Mouse (Mus musculus) MEL (cell line): ENCODE results near the gene Fkbp8. TPM values are rescaled to one million over a fixed set of nuclear protein-coding genes. Genes with fewer than 3 reads are reported as not detected.

Experiments used
- DNase-seq: peaks from one replicate; pipeline ENCODE4 v3.0.0; 2011; ENCODE audit warnings: low read depth, low spot score
- H3K27ac ChIP-seq: 2 replicates; pipeline ENCODE4 v1.5.1; 2012; ENCODE audit warnings: low read depth, mild to moderate bottlenecking, control low read depth, low read length, moderate library complexity; ENCODE audit not compliant: control insufficient read depth
- H3K27me3 ChIP-seq, 2 experiments: fragments of 150-350 bp in 1 of 2; sonication (generic) in 1 of 2; 2 replicates each; pipeline ENCODE4 v1.6.1; 2012; ENCODE audit warnings: low read length in 2 of 2, mild to moderate bottlenecking in 2 of 2, improper control_type of control experiment in 1 of 2, moderate library complexity in 1 of 2; ENCODE audit not compliant: insufficient read depth in 2 of 2, control insufficient read depth in 1 of 2
- H3K36me3 ChIP-seq, 2 experiments: 2 replicates each; pipeline ENCODE4 v1.6.1; 2012 to 2014; ENCODE audit warnings: low read length in 2 of 2, improper control_type of control experiment in 1 of 2, inconsistent platforms in 1 of 2, mild to moderate bottlenecking in 1 of 2; ENCODE audit not compliant: insufficient read depth in 2 of 2, control insufficient read depth in 1 of 2
- H3K4me1 ChIP-seq, 2 experiments: fragments of 150-350 bp in 1 of 2; sonication (generic) in 1 of 2; 2 replicates each; pipeline ENCODE4 v1.6.1; 2012; ENCODE audit warnings: low read length in 2 of 2, improper control_type of control experiment in 1 of 2, mild to moderate bottlenecking in 1 of 2; ENCODE audit not compliant: insufficient read depth in 2 of 2, control insufficient read depth in 1 of 2
- H3K4me3 ChIP-seq, 2 experiments: fragments of 150-350 bp in 1 of 2; sonication (generic) in 1 of 2; 2 replicates each; pipeline ENCODE4 v1.5.1; 2012; ENCODE audit warnings: low read depth in 2 of 2, low read length in 2 of 2, mild to moderate bottlenecking in 2 of 2, moderate library complexity in 2 of 2, control low read depth in 1 of 2, improper control_type of control experiment in 1 of 2; ENCODE audit not compliant: control insufficient read depth in 1 of 2, insufficient read depth in 1 of 2
- H3K79me2 ChIP-seq: 2 replicates; pipeline ENCODE4 v1.6.1; 2012; ENCODE audit warnings: mild to moderate bottlenecking, low read length, moderate library complexity; ENCODE audit not compliant: control insufficient read depth, poor library complexity, insufficient read depth
- H3K9ac ChIP-seq: 2 replicates; pipeline ENCODE4 v1.6.1; 2012; ENCODE audit warnings: low read depth, mild to moderate bottlenecking, control low read depth, low read length, moderate library complexity; ENCODE audit not compliant: control insufficient read depth, poor library complexity, severe bottlenecking
- H3K9me3 ChIP-seq: fragments of 150-350 bp; sonication (generic); replicated peaks from 2 replicates; pipeline ENCODE4 v1.6.1; 2012; ENCODE audit warnings: mild to moderate bottlenecking, low read length, improper control_type of control experiment, moderate library complexity; ENCODE audit not compliant: insufficient read depth
- BHLHE40 ChIP-seq: IDR thresholded peaks from 2 replicates; pipeline ENCODE4 v1.6.1; 2012; ENCODE audit warnings: low read depth, mild to moderate bottlenecking, inconsistent platforms, low read length, improper control_type of control experiment, borderline replicate concordance
- CHD1 ChIP-seq: IDR thresholded peaks from 2 replicates; pipeline ENCODE4 v1.6.1; 2012; ENCODE audit warnings: low read depth, mild to moderate bottlenecking, inconsistent platforms, low read length, improper control_type of control experiment
- CHD2 ChIP-seq: IDR thresholded peaks from 2 replicates; pipeline ENCODE4 v1.6.1; 2011; ENCODE audit warnings: low read length, improper control_type of control experiment
- CTCF ChIP-seq, 3 experiments: IDR thresholded peaks in 2 of 3; conservative IDR thresholded peaks in 1 of 3; 2 replicates each; pipeline ENCODE4 v1.5.1; 2011 to 2012; ENCODE audit warnings: low read length in 3 of 3, low read depth in 2 of 3, mild to moderate bottlenecking in 2 of 3, improper control_type of control experiment in 1 of 3, inconsistent platforms in 1 of 3, mixed read lengths in 1 of 3, moderate library complexity in 1 of 3; ENCODE audit not compliant: control insufficient read depth in 1 of 3, insufficient read depth in 1 of 3, poor library complexity in 1 of 3, severe bottlenecking in 1 of 3
- E2F4 ChIP-seq: IDR thresholded peaks from 2 replicates; pipeline ENCODE4 v1.6.1; 2011; ENCODE audit warnings: low read depth, low read length, improper control_type of control experiment, borderline replicate concordance
- ELF1 ChIP-seq: IDR thresholded peaks from 2 replicates; pipeline ENCODE4 v1.6.1; 2014; ENCODE audit warnings: low read depth, mild to moderate bottlenecking, inconsistent platforms, low read length, improper control_type of control experiment, moderate library complexity
- EP300 ChIP-seq, 2 experiments: IDR thresholded peaks; 2 replicates each; pipeline ENCODE4 v1.6.1; 2011; ENCODE audit warnings: improper control_type of control experiment in 2 of 2, low read length in 2 of 2, low read depth in 1 of 2, mild to moderate bottlenecking in 1 of 2
- ETS1 ChIP-seq: IDR thresholded peaks from 2 replicates; pipeline ENCODE4 v1.6.1; 2012; ENCODE audit warnings: low read depth, mild to moderate bottlenecking, inconsistent platforms, low read length, improper control_type of control experiment, moderate library complexity
- GABPA ChIP-seq: IDR thresholded peaks from 2 replicates; pipeline ENCODE4 v1.6.1; 2012; ENCODE audit warnings: low read depth, mild to moderate bottlenecking, inconsistent platforms, low read length, improper control_type of control experiment, moderate library complexity
- GATA1 ChIP-seq: IDR thresholded peaks from 2 replicates; pipeline ENCODE4 v1.6.1; 2011; ENCODE audit warnings: low read depth, low read length, improper control_type of control experiment
- HCFC1 ChIP-seq: IDR thresholded peaks from 2 replicates; pipeline ENCODE4 v1.6.1; 2012; ENCODE audit warnings: low read depth, mild to moderate bottlenecking, inconsistent platforms, low read length, improper control_type of control experiment, moderate library complexity
- JUND ChIP-seq: IDR thresholded peaks from 2 replicates; pipeline ENCODE4 v1.6.1; 2011; ENCODE audit warnings: low read depth, mild to moderate bottlenecking, improper control_type of control experiment, low read length
- KAT2A ChIP-seq: conservative IDR thresholded peaks from 2 replicates; pipeline ENCODE4 v1.6.1; 2012; ENCODE audit warnings: low read depth, low read length, improper control_type of control experiment, inconsistent platforms
- MAFK ChIP-seq: IDR thresholded peaks from 2 replicates; pipeline ENCODE4 v1.6.1; 2011; ENCODE audit warnings: low read depth, mild to moderate bottlenecking, low read length, improper control_type of control experiment, borderline replicate concordance
- MAZ ChIP-seq: IDR thresholded peaks from 2 replicates; pipeline ENCODE4 v1.6.1; 2012; ENCODE audit warnings: low read depth, mild to moderate bottlenecking, inconsistent platforms, low read length, improper control_type of control experiment
- MEF2A ChIP-seq: IDR thresholded peaks from 2 replicates; pipeline ENCODE4 v1.6.1; 2014; ENCODE audit warnings: low read depth, mild to moderate bottlenecking, inconsistent platforms, low read length, improper control_type of control experiment; ENCODE audit not compliant: poor library complexity, insufficient replicate concordance, severe bottlenecking; ENCODE audit errors: extremely low read depth
- MXI1 ChIP-seq: IDR thresholded peaks from 2 replicates; pipeline ENCODE4 v1.6.1; 2011; ENCODE audit warnings: mild to moderate bottlenecking, low read depth, low read length, improper control_type of control experiment
- MYB ChIP-seq: IDR thresholded peaks from 2 replicates; pipeline ENCODE4 v1.6.1; 2011; ENCODE audit warnings: mild to moderate bottlenecking, low read depth, low read length, improper control_type of control experiment
- MYC ChIP-seq: IDR thresholded peaks from 2 replicates; pipeline ENCODE4 v1.6.1; 2011; ENCODE audit warnings: low read depth, mild to moderate bottlenecking, low read length, improper control_type of control experiment, moderate library complexity
- NELFE ChIP-seq: IDR thresholded peaks from 2 replicates; pipeline ENCODE4 v1.6.1; 2011; ENCODE audit warnings: low read depth, low read length, improper control_type of control experiment
- POLR2A ChIP-seq, 2 experiments: IDR thresholded peaks; 2 replicates each; pipeline ENCODE4 v1.6.1; 2011 to 2012; ENCODE audit warnings: low read length in 2 of 2, mild to moderate bottlenecking in 2 of 2, control low read depth in 1 of 2, improper control_type of control experiment in 1 of 2, low read depth in 1 of 2, moderate library complexity in 1 of 2; ENCODE audit not compliant: control insufficient read depth in 1 of 2, insufficient read depth in 1 of 2, poor library complexity in 1 of 2
- POLR2AphosphoS2 ChIP-seq: IDR thresholded peaks from 2 replicates; pipeline ENCODE4 v1.6.1; 2011; ENCODE audit warnings: low read length, improper control_type of control experiment
- POLR2AphosphoS5 ChIP-seq: IDR thresholded peaks from 2 replicates; pipeline ENCODE4 v1.6.1; 2012; ENCODE audit warnings: low read depth, borderline replicate concordance, mild to moderate bottlenecking, inconsistent platforms, low read length, moderate library complexity, mixed read lengths
- RAD21 ChIP-seq: IDR thresholded peaks from 2 replicates; pipeline ENCODE4 v1.6.1; 2011; ENCODE audit warnings: mild to moderate bottlenecking, low read depth, low read length, improper control_type of control experiment
- RCOR1 ChIP-seq: IDR thresholded peaks from 2 replicates; pipeline ENCODE4 v1.6.1; 2012; ENCODE audit warnings: low read depth, mild to moderate bottlenecking, inconsistent platforms, low read length, improper control_type of control experiment
- SIN3A ChIP-seq: IDR thresholded peaks from 2 replicates; pipeline ENCODE4 v1.6.1; 2012; ENCODE audit warnings: low read length, improper control_type of control experiment, inconsistent platforms
- SMC3 ChIP-seq: IDR thresholded peaks from 2 replicates; pipeline ENCODE4 v1.6.1; 2011; ENCODE audit warnings: low read depth, low read length, improper control_type of control experiment
- TAL1 ChIP-seq: IDR thresholded peaks from 2 replicates; pipeline ENCODE4 v1.6.1; 2012; ENCODE audit warnings: mild to moderate bottlenecking, inconsistent platforms, low read length, moderate library complexity, mixed read lengths
- TBP ChIP-seq: IDR thresholded peaks from 2 replicates; pipeline ENCODE4 v1.8.0; 2011; ENCODE audit warnings: low read depth, low read length, improper control_type of control experiment
- TCF12 ChIP-seq: IDR thresholded peaks from 2 replicates; pipeline ENCODE4 v1.6.1; 2014; ENCODE audit warnings: low read depth, mild to moderate bottlenecking, inconsistent platforms, low read length, improper control_type of control experiment, moderate library complexity
- UBTF ChIP-seq: IDR thresholded peaks from 2 replicates; pipeline ENCODE4 v1.6.1; 2012; ENCODE audit warnings: low read depth, mild to moderate bottlenecking, inconsistent platforms, low read length, improper control_type of control experiment, moderate library complexity, borderline replicate concordance; ENCODE audit not compliant: insufficient read depth
- USF2 ChIP-seq, 2 experiments: IDR thresholded peaks; 2 replicates each; pipeline ENCODE4 v1.6.1; 2011 to 2012; ENCODE audit warnings: improper control_type of control experiment in 2 of 2, low read length in 2 of 2, borderline replicate concordance in 1 of 2, inconsistent platforms in 1 of 2, low read depth in 1 of 2, mild to moderate bottlenecking in 1 of 2; ENCODE audit not compliant: insufficient read depth in 1 of 2
- ZC3H11A ChIP-seq: IDR thresholded peaks from 2 replicates; pipeline ENCODE4 v1.6.1; 2012; ENCODE audit warnings: low read depth, mild to moderate bottlenecking, inconsistent platforms, low read length, improper control_type of control experiment
- ZKSCAN1 ChIP-seq: IDR thresholded peaks from 2 replicates; pipeline ENCODE4 v1.6.1; 2012; ENCODE audit warnings: low read depth, mild to moderate bottlenecking, inconsistent platforms, low read length, improper control_type of control experiment, moderate library complexity
- ZMIZ1 ChIP-seq: IDR thresholded peaks from 2 replicates; pipeline ENCODE4 v1.6.1; 2012; ENCODE audit warnings: low read depth, mild to moderate bottlenecking, inconsistent platforms, low read length, improper control_type of control experiment, moderate library complexity
- ZNF384 ChIP-seq: IDR thresholded peaks from 2 replicates; pipeline ENCODE4 v1.6.1; 2012; ENCODE audit warnings: low read depth, mild to moderate bottlenecking, inconsistent platforms, low read length, improper control_type of control experiment
- polyA plus RNA-seq, 2 experiments: library from polyadenylated mRNA; stranded (reverse) in 1 of 2; unstranded in 1 of 2; fragments of >175 nt in 1 of 2; fragments of >200 nt in 1 of 2; gene quantifications; 2 replicates each; pipeline versions ENCODE4 v1.2.1 to v1.2.4; 2012; ENCODE audit warnings: low replicate concordance in 2 of 2, low read depth in 1 of 2; ENCODE audit not compliant: insufficient read length in 2 of 2, insufficient read depth in 1 of 2, missing spikeins in 1 of 2
- total RNA-seq: library from RNA; depleted of rRNA; stranded (reverse); fragments of 300-350 nt; gene quantifications from 2 replicates; pipeline ENCODE4 v1.2.3, GENCODE M21; 2012

Fkbp8 gene
- total and polyA plus RNA-seq, 3 experiments, result 215 to 349 TPM; not detected in 1

DNA sequence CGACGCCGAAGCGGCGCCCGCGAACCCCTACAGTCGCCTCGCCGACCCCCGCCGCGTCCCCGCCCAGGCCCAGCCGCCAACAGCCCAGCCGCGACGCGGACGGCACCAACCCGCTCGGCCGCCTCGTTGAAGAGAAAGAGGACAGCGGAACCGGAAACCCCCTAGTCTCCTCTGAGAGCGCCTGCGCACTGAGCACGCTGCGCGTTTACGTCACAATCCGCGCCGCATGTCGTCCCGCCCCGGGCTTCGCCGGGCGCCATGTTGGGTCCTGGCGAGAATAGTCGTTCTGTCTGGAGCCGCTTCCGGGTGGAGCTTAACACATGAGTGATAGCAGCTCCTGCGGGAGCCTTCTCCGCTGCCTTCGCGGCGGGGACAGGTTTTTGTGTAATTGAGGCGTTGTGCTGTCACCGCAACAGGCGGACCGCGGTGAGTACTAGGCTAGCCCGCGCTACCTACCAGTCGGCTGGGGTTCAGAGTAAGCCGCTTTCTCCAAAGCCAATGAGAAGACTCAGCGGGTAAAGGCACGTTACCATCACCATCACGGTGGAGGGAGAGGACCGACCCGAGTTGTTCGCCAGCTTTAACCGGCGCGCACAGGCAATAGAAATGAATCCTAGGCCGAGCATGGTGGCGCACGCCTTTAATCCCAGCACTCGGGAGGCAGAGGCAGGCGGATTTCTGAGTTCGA is 17.2 kb upstream of the Fkbp8 start, which contains the start of gene Uba52:
Gene Uba52, minus strand, starts transcription at position 574 of the 688 bp plus-strand sequence.
- peak; percentile 96 for DNase-seq
- Histone ChIP-seq H3K4me1 (peaks cover 6 to 42% of the 10 kb centered on the region in 2 experiments), H3K79me2 (peaks cover 35% of the 10 kb centered on the region), H3K4me3 (peak within 1 kb of the TSS; percentile 89 to 95), H3K36me3 (peaks cover 5 to 29% of the 10 kb centered on the region in 2 experiments; a peak in 3 of 4 replicates), H3K27ac (peak within 1 kb of the TSS; percentile 92), H3K27me3 (no peaks in the 10 kb centered on the region), H3K9me3 (no peaks in the 10 kb centered on the region), H3K9ac (peak within 1 kb of the TSS; percentile 89)
- no peak for TF ChIP-seq GATA1
- TF ChIP-seq MYC, result peak; percentile 98
- no peak for TF ChIP-seq MAFK
- no peak for TF ChIP-seq ZC3H11A
- TF ChIP-seq NELFE, result peak; percentile 98
- peak; percentile 88 to 89 for TF ChIP-seq POLR2A (IDR thresholded peaks at IDR 0.05; ENCODE audit: control insufficient read depth in 1 of 2, insufficient read depth in 1 of 2, low read depth in 1 of 2, low read length in 2 of 2, poor library complexity in 1 of 2)
- TF ChIP-seq MXI1, result peak; percentile 74; the same call in 1 of the 2 replicates
- no peak for TF ChIP-seq GABPA
- TF ChIP-seq POLR2AphosphoS2, result peak; percentile 95
- no peak for TF ChIP-seq RCOR1
- peak; percentile 78 for TF ChIP-seq TCF12
- peak; percentile 78; the same call in 1 of the 2 replicates for TF ChIP-seq ZMIZ1
- peak; percentile 81 for TF ChIP-seq SIN3A
- peak; percentile 62; the same call in 1 of the 2 replicates for TF ChIP-seq E2F4
- TF ChIP-seq UBTF, result no peak
- TF ChIP-seq CHD1, result no peak
- peak; percentile 95 for TF ChIP-seq HCFC1
- TF ChIP-seq TAL1, result no peak
- TF ChIP-seq RAD21, result no peak
- TF ChIP-seq MEF2A, result no peak
- TF ChIP-seq USF2 (IDR thresholded peaks at IDR 0.05; ENCODE audit: borderline replicate concordance in 1 of 2, insufficient read depth in 1 of 2, low read depth in 1 of 2, low read length in 2 of 2), result no peak
- no peak for TF ChIP-seq ZNF384
- no peak for TF ChIP-seq SMC3
- TF ChIP-seq CTCF (IDR thresholded peaks at IDR 0.05 in 2 of 3, conservative IDR thresholded peaks at IDR 0.05 in 1 of 3; ENCODE audit: control insufficient read depth in 1 of 3, insufficient read depth in 1 of 3, low read depth in 2 of 3, low read length in 3 of 3, poor library complexity in 1 of 3, severe bottlenecking in 1 of 3), result no peak
- peak in 1 of 2 experiments; percentile 23; a peak in 1 of 4 replicates for TF ChIP-seq EP300 (IDR thresholded peaks at IDR 0.05; ENCODE audit: low read depth in 1 of 2, low read length in 2 of 2)
- TF ChIP-seq KAT2A, result peak; percentile 81; the same call in 1 of the 2 replicates
- TF ChIP-seq ZKSCAN1, result no peak
- peak; percentile 95 for TF ChIP-seq ELF1
- peak; percentile 70; the same call in 1 of the 2 replicates for TF ChIP-seq POLR2AphosphoS5
- TF ChIP-seq JUND, result no peak
- no peak for TF ChIP-seq BHLHE40
- TF ChIP-seq TBP, result peak; percentile 94
- peak; percentile 99 for TF ChIP-seq MAZ
- no peak for TF ChIP-seq CHD2
- TF ChIP-seq MYB, result no peak
- peak; percentile 45; the same call in 1 of the 2 replicates for TF ChIP-seq ETS1
